Mouse (Mus musculus) forebrain, embryonic 14.5 days (tissue): Measurements from ENCODE around the gene Pml. TPM values are rescaled to one million over a fixed set of nuclear protein-coding genes. Genes with fewer than 3 reads are reported as not detected.

Source experiments
- ATAC-seq: fragments of 200-750 bp; cut with Nextera tagmentation; 2 replicates; pipeline ENCODE4 v1.8.0; 2017; ENCODE audit warnings: mild to moderate bottlenecking, moderate library complexity
- DNase-seq: peaks from one replicate; pipeline ENCODE4 v3.0.0-alpha.2; 2015; ENCODE audit warnings: low spot score
- H3K27ac ChIP-seq: fragments of 300-500 bp; sonication (generic); 2 replicates; pipeline ENCODE4 v1.5.1; 2014; ENCODE audit warnings: low read depth, mild to moderate bottlenecking, control low read depth, low read length, moderate library complexity
- H3K27me3 ChIP-seq: fragments of 300-500 bp; sonication (generic); replicated peaks from 2 replicates; pipeline ENCODE4 v1.6.1; 2014; ENCODE audit warnings: low read length, control low read depth, mixed read lengths; ENCODE audit not compliant: control insufficient read depth, insufficient read depth
- H3K36me3 ChIP-seq: fragments of 300-500 bp; sonication (generic); 2 replicates; pipeline ENCODE4 v1.6.1; 2014; ENCODE audit warnings: low read length, control low read depth; ENCODE audit not compliant: control insufficient read depth, insufficient read depth
- H3K4me1 ChIP-seq: fragments of 300-500 bp; sonication (generic); 2 replicates; pipeline ENCODE4 v1.6.1; 2014; ENCODE audit warnings: antibody characterized with exemption, low read length, control low read depth; ENCODE audit not compliant: control insufficient read depth, insufficient read depth
- H3K4me2 ChIP-seq: fragments of 300-500 bp; sonication (generic); 2 replicates; pipeline ENCODE4 v1.6.1; 2014; ENCODE audit warnings: mild to moderate bottlenecking, control low read depth, low read length
- H3K4me3 ChIP-seq: fragments of 300-500 bp; sonication (generic); 2 replicates; pipeline ENCODE4 v1.5.1; 2014; ENCODE audit warnings: low read depth, low read length, control low read depth
- H3K9ac ChIP-seq: fragments of 300-500 bp; sonication (generic); 2 replicates; pipeline ENCODE4 v1.6.1; 2014; ENCODE audit warnings: mild to moderate bottlenecking, low read length, control low read depth, moderate library complexity
- H3K9me3 ChIP-seq: fragments of 300-500 bp; sonication (generic); replicated peaks from 2 replicates; pipeline ENCODE4 v1.6.1; 2016; ENCODE audit warnings: low read length, control low read depth, mixed read lengths; ENCODE audit not compliant: control insufficient read depth
- WGBS: fragments of 180-500 bp; shearing (Covaris S2); extraction: QIAGEN DNeasy Blood & Tissue Kit; methylation state at CpG from one replicate; pipeline ENCODE4 v1.1.7; 2014; 5-methylcytosine and 5-hydroxymethylcytosine counted together
- polyA plus RNA-seq: library from polyadenylated mRNA; unstranded; fragments of >200 nt; fragmentation: Nextera tagmentation; extraction: Ambion mirVana; gene quantifications from 2 replicates; pipeline ENCODE4 v1.2.1, GENCODE M21; 2014

Pml gene
- polyA plus RNA-seq, 1 experiment from 2014 or later, result 5.3 TPM

DNA sequence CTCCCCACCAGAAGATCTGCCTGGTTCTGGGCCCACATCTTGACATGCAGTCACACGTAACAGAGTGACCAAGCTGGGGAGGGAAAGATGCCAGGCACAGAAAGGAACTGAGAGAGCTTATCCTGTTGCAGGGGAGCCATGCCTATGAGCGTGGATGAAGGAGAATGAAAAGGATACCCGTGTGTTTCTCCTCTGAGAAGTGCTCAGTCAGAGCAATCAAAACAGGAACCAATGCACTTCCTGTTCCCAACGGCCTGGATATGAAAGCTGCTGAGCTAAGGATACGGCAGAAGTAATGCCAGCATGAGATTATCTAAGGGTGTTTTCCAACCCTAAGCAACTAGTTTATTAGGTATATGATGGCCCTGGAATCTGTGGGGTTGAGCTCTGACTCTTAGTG, 17.2 kb downstream of the Pml start:
- WGBS, result 81% methylated on average over 5 of the region's 5 CpGs
- Histone ChIP-seq H3K4me3 (no peak overlapping the region), H3K9me3 (no peaks in the 10 kb centered on the region), H3K27ac (no peak overlapping the region), H3K4me1 (no peaks in the 10 kb centered on the region), H3K9ac (no peak overlapping the region), H3K27me3 (no peaks in the 10 kb centered on the region), H3K4me2 (no peak overlapping the region), H3K36me3 (peaks cover 27% of the 10 kb centered on the region)
- DNase-seq (no peak), ATAC-seq (no peak)

DNA sequence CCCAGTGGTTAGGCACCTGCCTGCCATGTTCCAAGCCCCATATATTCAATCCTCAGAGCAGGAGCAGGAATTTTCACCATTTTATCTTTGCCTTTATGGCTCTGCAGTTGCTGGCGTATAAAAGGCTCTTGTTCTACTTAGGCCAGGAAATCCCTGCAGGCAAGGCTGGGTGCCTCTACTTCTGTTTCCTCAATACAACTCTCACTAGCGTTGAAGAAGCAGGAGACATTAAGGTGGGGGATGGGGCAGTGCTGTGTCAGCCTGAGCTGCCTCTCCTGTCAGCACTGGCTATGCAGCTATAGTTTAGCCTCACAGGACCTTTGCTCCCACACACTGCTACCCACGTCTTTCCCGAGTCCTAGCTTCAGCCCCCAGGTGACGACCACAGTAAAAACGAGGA, 17.8 kb downstream of the Pml start:
- Histone ChIP-seq H3K36me3 (peaks cover 29% of the 10 kb centered on the region), H3K4me3 (no peak overlapping the region), H3K4me1 (no peaks in the 10 kb centered on the region), H3K4me2 (no peak overlapping the region), H3K27ac (no peak overlapping the region), H3K27me3 (no peaks in the 10 kb centered on the region), H3K9ac (no peak overlapping the region), H3K9me3 (no peaks in the 10 kb centered on the region)
- ATAC-seq (no peak), DNase-seq (no peak)
- 80% methylated on average over 6 of the region's 6 CpGs for WGBS

DNA sequence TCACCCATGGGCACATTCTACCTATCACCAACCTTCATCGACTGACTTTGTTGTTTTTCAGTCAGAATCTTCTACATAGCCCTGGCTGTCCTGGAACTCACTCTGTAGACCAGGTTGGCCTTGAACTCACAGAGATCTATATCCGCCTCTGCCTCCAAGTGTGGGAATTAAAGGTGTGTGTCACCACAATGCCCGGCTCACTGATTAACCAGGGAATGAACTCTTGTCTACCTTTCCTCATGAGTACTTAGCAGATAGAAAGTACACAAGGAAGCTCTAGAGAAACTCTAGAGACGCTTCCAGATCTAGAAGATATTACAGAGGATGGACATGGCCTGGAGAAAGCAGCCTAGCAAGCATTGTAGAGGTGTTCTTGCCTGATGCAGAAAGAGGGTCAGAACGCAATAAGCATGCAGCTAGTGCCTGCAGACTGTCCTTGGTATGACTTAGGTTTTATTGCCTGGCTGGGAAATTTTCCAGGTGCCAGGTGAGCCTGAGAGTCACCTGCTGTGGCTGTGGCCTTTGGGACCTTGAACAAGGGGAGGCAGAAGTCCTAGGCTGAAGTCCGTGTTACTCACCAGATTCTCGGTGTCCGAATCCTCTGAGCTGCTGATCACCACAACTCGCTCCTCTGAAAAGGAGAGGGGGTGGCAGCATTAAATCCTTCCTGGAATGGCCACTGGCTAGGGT, 20.7 kb downstream of the Pml start:
- WGBS, result 94% methylated on average over 9 of the region's 9 CpGs

GRCm38 (mm10) chr9:58225915-58226913, 23.4 kb downstream of the Pml start:
- Histone ChIP-seq H3K9ac (no peak overlapping the region), H3K4me2 (no peak overlapping the region), H3K4me1 (no peaks in the 10 kb centered on the region), H3K4me3 (no peak overlapping the region), H3K27ac (no peak overlapping the region), H3K9me3 (no peaks in the 10 kb centered on the region), H3K36me3 (peaks cover 24% of the 10 kb centered on the region), H3K27me3 (no peaks in the 10 kb centered on the region)
- ATAC-seq (no peak), DNase-seq (no peak)
- WGBS, result 69% methylated on average over 9 of the region's 9 CpGs

More for the DNA sequence above, 20.7 kb downstream of the Pml start:
- DNase-seq, result no peak
- Histone ChIP-seq H3K36me3 (peaks cover 24% of the 10 kb centered on the region), H3K4me1 (no peaks in the 10 kb centered on the region), H3K27ac (no peak overlapping the region), H3K4me3 (no peak overlapping the region), H3K9me3 (no peaks in the 10 kb centered on the region), H3K9ac (no peak overlapping the region), H3K27me3 (no peaks in the 10 kb centered on the region), H3K4me2 (no peak overlapping the region)
- no peak for ATAC-seq

DNA sequence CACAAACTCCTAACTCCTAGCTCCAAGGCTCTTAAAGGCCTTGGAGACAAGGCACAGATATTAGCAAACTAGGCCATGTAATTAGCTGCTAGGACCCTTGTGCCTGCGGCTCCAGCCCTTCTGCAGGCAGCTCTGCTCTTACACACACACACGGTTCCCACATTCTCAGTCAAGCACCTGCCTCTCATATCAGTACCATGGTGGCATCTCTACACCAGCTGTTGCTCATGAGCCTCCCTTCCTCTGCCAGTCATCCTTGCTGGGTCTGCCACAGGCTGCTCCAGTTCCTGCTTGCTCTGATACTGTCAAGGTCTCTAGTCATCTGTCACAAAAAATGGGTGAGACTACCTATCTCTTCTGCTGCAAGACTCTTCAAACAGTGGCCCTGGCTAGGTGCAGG, 25.2 kb downstream of the Pml start:
- ATAC-seq, result no peak
- H3K27ac ChIP-seq, result no peak overlapping the region
- H3K4me2 ChIP-seq, result no peak overlapping the region
- no peak overlapping the region for H3K9ac ChIP-seq
- 86% methylated on average over 2 of the region's 2 CpGs for WGBS
- no peak overlapping the region for H3K4me3 ChIP-seq
- H3K4me1 ChIP-seq, result no peaks in the 10 kb centered on the region
- no peak for DNase-seq
- H3K27me3 ChIP-seq, result no peaks in the 10 kb centered on the region
- no peaks in the 10 kb centered on the region for H3K9me3 ChIP-seq
- H3K36me3 ChIP-seq, result peaks cover 19% of the 10 kb centered on the region

- H3K27ac ChIP-seq, result no peak overlapping the region
- no peak overlapping the region for H3K4me3 ChIP-seq
- H3K9me3 ChIP-seq, result no peaks in the 10 kb centered on the region
- no peaks in the 10 kb centered on the region for H3K36me3 ChIP-seq
- no peak overlapping the region for H3K4me2 ChIP-seq
- ATAC-seq, result no peak
- no peak overlapping the region for H3K9ac ChIP-seq
- no peaks in the 10 kb centered on the region for H3K27me3 ChIP-seq
- 72% methylated on average over 24 of the region's 24 CpGs for WGBS
- no peaks in the 10 kb centered on the region for H3K4me1 ChIP-seq
- DNase-seq, result peak; percentile 58
Observed at GRCm38 (mm10) chr9:58220218-58220903, 29.2 kb downstream of the Pml start.

DNA sequence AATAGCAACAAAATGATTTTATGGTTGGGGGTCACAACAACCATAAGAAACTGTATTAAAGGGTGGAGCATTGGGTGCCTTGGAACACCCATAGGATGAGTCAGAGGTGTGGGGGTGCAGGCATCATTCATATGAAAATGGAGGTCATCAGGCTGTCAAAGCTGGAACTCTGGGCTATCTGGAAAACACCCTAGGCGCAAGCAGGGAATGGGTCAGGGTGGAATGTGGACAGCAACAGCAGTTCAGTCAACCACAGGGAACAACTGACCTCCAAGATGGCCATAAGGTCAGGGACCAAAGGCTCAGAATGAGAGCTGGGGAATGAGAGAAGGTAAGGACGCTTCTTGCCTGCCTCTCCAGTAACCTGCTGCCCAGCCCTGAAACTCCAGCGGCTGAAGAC, 31.0 kb downstream of the Pml start:
- ATAC-seq (no peak), DNase-seq (no peak)
- Histone ChIP-seq H3K36me3 (no peaks in the 10 kb centered on the region), H3K4me3 (no peak overlapping the region), H3K27ac (no peak overlapping the region), H3K4me1 (no peaks in the 10 kb centered on the region), H3K9ac (no peak overlapping the region), H3K27me3 (no peaks in the 10 kb centered on the region), H3K9me3 (no peaks in the 10 kb centered on the region), H3K4me2 (no peak overlapping the region)
- WGBS, result 97% methylated on average over 3 of the region's 3 CpGs

DNA sequence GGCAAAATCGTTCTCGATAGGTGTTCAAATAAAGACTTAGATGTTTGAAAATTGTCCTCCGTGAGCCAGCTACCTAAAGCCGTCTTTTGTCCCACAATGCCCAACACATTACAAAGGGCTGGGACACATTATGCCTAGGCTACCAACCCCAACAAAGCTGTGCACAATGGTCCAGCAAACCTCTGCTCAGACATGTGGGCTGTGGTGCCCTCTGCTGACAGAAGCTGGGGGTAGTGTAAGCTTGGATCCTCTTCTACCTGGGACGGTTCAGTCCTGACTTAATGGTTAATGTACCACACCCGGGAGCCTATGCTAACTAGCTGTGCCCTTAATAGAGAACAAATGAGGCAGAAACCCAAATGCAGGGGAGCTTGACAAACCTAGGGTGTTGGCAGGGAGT, 33.2 kb downstream of the Pml start:
- WGBS, result 33% methylated on average over 6 of the region's 6 CpGs
- ATAC-seq (peak; percentile 77), DNase-seq (peak; percentile 68)
- Histone ChIP-seq H3K4me2 (no peak overlapping the region), H3K27me3 (no peaks in the 10 kb centered on the region), H3K9ac (no peak overlapping the region; the same call in 1 of the 2 replicates), H3K4me3 (no peak overlapping the region), H3K4me1 (no peaks in the 10 kb centered on the region), H3K36me3 (no peaks in the 10 kb centered on the region), H3K9me3 (no peaks in the 10 kb centered on the region), H3K27ac (no peak overlapping the region)
